Mouse (Mus musculus) ovary, postnatal 14 days (tissue): ENCODE data around the gene Tmem260.
"Not testable (repeated sequence)": the region's sequence is repeated elsewhere in the genome, so short reads cannot be mapped to it uniquely, and the experiment has no call there.

Experiments used
- DNase-seq: peaks from one replicate; pipeline ENCODE4 v3.0.0; 2022; ENCODE audit warnings: low spot score

Gene Tmem260

DNA sequence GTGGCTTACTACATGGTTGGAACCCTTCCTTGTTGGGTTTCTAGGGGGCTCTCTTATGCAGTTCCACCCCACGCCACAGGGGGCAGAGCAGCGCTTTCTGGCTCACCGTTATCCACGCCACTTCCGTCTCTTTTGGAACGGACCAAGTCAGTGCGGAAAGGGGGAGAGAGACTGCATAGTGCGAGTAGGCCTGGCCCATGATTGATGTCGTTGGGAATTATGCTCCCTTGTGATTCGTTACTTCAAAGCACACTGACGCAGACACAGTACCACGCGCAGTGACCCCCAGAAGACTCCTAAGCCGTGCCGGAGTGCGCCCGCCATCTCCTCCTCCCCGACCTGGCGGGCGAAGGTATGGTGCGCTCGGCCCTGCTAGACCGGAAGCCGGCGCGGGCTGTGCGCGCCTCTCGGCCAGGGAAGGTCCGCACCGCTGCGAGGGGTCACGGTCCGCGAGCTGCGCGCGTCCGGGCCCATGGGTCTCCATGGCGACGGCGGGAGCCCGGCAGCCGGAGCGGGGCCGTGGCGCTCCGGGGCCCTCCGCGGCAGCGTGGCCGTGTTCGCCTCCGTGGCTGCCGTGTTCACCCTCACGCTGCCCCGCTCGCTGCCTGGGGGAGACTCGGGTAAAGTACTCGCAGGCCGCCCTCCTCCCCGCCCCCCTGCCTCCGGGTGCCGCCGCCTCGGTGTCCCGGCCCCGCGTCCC lies at the start of gene Tmem260:
TSS of gene Tmem260 (plus strand) at position 141 of the 700 bp plus-strand sequence.
- peak; percentile 89 for DNase-seq

DNA sequence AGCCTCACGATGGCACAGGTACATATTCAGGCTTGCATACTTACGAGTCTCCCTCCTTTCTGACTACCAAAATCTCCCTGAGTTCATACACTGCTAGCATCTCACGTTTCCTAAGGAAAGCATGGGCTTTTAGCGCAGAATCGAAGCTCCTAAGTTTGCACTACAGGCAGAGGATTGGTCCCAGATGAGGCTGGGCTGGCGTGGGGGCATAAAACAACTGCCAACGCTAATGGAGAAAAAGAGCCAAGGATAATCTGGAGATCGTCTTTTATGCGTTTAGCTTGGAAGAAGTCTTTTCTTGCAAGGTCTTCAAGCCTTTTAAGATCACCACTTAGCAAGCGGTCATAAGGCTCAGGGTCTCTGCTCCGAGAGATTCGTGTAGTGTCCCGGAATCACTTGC lies 39.8 kb upstream of the Tmem260 start:
- peak; percentile 13 for DNase-seq

DNA sequence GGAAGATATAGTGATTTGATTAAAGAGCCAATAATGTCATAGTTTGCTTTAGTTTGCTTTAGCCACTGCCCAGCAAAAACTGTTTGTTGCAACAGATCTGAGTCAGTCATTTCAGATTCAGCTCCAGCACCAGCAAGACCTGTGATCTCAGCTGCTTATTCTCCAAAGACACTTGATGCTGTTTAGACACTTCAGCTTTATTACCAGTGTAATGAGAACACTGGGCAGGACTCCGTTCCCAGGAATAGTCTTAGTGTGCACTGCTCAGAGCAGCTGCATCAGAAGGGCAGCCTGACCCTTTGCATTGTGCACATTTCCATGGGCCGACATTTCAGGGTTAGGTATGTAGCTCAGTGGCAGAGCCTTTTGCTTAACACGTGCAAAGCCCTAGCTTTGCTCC lies 28.9 kb upstream of the Tmem260 start:
- DNase-seq: no peak

DNA sequence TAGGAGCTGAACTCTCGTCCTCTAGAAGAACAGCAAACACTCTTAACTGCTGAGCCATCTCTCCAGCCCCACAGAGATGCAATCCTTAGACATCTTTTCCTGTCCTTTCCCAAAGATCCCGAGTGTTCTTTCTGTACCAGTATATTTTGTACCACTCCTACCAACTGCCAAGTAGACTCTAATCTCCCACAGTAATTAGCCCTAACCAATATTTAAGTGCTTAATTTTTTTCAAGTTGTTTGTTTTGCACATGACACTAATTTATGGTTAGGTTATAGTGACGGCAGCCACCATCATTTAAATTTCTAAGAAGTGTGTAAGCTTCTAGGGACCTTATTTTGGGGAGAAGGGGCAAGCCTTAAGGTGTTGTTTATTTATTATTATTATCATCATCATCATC lies 27.7 kb upstream of the Tmem260 start:
- DNase-seq: no peak

DNA sequence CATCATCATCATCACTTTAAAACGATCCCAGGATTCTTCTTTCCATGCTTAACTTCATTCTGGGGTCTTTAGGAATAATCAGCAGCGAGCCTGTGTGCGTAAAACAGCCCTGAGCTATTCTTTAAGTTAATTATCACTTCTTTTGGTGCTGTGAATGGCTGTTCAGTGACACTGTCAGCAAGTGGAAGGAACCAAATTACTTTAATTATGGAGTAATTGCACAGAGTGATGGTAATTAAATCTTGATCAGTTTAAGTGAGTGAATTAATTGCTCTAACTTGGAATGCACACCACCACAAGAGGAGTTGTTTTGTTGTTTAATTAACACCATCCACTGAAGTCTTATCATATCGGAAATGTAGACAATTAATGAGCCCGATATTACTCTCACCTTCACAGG lies 27.3 kb upstream of the Tmem260 start:
- no peak for DNase-seq

DNA sequence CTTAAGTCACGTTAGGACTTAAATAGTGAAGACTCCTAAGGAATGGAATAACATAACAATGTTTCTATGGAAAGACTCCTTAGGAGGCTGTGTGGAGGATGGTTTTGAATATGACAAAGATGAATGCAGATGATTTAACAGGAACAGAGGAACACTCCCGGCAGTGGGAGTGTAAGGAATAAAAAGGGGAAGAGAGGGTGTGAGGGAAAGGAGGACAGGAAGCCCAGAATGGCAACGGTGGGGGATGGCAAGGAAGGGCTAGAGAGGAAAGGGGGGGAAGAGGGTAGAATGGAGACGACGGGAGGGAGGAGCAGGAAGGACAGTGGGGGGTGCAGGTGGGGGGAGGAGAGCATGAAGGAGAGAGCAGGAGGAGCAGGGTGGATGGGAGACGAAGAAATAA lies 24.4 kb upstream of the Tmem260 start:
- no peak for DNase-seq

DNA sequence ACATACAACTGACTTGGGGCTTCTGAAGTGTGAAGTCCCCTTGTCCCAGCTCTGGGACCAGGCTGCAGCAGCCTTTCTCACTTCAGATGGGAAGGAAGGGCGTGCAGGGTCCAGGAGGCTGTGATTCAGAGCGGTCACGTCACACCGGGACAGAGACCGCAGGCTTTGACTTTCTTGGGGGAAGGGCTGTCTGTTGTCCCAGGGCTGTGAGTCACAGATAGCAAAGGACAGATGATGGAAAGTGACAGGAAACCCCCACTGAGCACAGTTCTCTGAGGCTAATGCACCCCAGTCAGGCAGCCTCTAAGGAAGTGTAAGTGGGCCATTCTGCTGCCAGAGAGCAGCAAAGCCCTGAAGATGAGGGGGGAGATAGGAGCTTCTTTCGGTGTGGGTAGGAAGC lies 23.9 kb upstream of the Tmem260 start:
- DNase-seq: no peak

DNA sequence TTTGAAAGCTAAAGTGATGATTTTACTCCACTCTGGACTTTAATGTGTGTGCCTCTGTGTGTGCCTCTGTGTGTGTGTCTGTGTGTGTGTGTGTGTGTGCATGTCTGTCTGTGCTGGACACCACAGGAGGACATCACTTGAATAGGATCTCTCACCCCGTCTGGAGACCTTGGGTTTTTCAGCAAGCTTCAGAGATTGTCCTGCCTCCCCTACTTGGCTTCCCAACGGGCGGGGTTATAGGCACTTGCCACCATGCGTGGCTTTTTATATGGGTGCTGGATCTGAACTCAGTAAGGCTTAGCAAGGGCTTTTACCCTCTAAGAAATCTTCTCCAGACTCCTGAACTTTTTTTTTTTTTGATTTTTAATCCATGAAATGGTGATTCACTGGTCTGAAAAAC lies 23.5 kb upstream of the Tmem260 start:
- no peak for DNase-seq

DNA sequence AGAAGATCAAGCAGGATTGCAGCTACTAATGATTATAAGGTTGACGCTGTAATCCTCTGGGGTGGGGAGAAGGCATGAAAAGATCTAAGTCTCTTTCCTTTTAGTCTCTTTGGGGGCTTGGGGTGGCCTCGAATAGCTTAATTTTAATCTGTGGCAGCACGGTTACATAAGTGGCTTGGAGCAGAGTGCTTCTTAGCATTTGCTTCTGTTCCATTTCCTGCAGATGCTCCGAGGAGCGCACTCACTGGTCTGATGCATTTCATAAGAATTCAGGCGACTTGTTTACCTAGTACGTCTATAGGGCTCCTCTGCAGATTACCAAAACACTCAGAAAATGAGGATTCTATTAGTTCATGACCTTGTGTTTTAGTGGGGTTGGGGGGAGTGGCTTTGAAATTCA lies 23.0 kb upstream of the Tmem260 start:
- no peak for DNase-seq

DNA sequence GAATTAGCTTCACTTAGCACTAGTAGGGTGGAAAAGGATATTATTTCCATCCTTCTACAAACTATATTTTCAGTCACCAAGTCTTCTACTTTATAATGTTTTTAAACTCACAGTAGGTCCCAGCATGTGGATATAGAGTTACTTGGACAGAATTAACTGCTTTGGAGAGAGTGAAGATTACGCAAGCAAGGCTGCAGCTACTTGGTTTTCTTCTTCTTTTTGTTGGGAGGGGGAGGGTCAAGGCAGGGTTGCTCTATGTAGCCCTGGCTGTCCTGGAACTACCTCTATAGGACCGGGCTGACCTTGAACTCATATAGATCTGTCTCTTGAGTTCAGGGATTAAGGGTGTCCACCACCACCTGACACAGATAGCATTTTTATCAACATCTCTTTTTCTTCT lies 13.9 kb upstream of the Tmem260 start:
- no peak for DNase-seq

DNA sequence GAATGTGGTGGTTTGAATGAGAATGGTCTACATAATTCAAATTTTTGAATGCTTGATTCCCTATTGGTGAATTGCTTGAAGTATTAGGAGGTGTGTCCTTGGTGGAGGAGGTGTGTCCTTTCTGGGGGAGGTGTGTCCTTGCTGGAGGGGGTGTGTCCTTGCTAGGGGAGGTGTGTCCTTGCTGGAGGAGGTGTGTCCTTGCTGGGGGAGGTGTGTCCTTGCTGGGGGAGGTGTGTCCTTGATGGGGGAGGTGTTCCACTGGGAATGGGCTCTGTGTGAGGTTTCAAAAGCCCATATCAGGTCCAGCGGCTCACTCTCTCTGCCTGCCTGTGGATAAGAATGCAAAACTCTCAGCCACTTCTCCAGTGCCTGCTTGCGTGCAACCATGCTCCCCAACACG lies 2.1 kb upstream of the Tmem260 start:
- DNase-seq: no peak

DNA sequence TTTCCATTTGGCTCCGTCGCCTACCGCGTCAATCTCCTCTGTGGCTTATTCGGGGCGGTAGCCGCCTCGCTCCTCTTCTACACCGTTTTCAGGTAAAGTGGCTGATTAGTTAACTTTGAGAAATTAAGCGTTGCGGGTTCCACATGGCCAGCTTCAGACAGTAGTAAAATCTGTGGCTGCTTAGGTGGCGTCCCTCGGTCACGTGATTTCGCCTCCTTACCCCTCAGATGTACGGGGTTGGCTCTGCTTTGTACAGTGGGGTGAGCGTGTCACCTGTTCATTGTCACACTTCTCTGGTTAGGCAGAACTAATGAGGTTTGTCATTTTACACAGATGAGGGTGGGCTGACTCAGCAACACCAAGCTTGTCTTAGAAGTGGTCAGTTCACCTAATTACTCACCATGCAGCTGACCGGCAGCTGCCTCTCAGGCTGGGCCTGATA lies 6.1 kb downstream of the Tmem260 start:
- DNase-seq: no peak

DNA sequence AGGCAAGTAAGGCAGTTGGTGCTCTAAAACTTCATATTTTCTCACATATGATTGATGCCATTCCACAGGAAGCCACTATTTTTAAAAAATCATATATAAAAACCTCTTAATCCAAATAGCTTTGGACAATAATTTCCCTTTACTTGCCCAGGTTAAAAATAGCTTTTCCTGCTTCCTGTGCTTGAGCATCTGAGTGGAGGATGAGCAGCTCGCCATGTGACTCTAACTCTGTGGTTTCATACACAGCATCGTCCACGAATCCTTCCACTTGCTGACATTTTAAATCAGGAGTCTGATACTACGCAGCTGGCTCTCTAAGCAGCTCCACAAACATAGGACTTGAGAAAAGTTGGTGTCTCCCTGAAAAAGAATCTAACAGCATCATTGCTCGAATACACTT lies 7.5 kb downstream of the Tmem260 start:
- DNase-seq: no peak

DNA sequence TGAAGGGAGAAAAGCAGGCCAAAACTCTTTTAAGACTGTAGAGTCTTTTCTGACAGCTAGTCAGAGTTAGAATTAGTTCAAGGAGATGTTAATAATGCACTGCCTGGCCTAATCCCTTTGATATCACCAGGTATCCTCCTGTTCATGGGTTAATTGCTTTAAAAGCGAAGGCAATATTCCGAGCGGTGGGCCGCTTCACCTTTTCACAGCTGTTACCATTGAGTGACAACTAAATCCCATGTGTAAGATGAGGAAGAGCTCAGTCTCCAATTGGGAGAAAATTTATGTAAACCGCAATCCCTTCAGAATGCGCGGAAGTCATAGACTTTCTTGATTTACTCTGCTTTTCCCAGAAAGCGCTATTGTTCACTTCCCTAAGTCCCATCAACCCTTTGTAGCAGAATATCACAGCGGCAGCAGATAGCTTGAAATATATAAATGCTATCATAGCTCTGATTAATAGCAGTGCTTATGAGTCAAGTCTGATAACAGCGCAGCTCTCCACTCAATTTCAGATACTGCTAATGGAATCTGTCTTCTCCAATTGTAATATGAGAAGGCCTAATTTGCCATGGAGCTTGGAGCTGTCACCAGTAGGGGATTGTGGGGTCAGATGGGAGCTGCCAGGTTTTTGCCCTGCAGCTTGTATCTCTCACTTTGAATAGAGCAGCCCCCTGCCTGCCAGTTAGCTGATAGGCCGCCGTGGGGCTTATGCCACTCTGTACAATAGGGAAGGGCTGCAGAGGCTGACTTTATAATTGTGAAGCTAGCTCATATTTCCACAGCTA lies 10.6 kb downstream of the Tmem260 start:
- DNase-seq: no peak

DNA sequence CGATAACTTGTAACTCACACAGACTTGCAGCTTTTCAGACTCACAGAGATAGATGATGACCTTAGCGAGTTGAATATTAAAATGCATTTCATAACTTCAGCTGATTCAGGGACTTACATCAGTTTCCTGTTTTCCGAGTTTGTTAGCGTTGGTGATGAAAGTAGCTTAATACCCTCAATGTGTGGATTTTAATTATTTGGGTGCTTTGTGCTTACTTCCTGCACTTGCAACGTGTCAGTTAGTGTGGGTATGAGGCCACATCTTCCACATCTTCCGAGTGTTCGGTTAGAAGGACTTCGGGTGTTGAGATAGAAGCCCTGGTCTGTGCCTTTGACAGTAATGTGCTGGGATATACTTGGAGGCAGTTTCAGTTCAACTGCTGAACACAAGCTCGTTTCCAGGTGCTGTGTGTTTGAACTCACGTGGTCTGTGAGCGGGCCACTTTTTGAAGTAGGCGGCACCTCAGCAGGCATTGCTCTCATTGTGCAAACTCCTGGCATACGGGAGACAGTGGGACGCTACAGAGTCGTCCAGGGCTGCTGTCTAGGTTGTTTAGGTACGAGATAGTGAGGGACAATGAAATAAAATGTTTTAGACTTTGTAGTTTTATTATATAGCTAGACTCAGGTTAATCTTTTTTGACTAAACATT lies 11.5 kb downstream of the Tmem260 start:
- DNase-seq: no peak

DNA sequence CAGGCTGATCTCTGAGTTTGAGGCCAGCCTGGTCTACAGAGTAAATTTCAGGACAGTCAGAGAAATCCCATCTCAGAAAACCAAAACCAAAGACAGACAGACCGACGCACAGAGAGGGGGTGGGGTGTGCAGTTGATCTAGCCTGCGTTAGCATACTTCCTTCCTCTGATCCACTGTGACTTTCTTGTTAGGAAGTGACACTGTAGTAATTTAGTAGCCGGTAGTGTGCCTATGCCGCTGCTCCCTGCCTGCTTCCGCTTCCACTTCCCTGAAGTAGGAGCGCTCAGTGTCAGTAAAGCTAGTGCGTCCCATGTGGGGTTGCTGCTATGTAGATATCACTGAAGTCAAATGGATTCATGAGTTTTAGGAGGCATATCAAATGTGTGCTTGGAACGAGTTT lies 13.0 kb downstream of the Tmem260 start:
- DNase-seq: no peak

DNA sequence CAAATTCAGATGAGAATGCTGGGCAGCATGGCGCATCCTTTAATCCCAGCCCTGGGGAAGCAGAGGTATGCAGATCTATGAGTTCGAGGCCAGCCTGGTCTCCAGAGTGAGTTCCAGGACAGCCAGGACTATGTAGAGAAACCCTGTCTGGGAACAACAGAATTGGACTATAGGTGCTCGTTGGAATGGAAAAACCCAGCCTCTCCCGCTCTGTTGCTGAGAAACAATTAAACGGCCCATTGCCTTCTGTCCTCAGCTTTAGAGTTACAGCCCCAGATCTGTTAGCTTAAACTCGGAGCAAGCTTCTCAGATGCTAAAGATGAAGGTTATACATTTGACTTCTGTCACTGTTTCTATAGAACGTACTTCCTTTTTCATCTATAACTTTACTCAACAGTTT lies 22.4 kb downstream of the Tmem260 start:
- no peak for DNase-seq

DNA sequence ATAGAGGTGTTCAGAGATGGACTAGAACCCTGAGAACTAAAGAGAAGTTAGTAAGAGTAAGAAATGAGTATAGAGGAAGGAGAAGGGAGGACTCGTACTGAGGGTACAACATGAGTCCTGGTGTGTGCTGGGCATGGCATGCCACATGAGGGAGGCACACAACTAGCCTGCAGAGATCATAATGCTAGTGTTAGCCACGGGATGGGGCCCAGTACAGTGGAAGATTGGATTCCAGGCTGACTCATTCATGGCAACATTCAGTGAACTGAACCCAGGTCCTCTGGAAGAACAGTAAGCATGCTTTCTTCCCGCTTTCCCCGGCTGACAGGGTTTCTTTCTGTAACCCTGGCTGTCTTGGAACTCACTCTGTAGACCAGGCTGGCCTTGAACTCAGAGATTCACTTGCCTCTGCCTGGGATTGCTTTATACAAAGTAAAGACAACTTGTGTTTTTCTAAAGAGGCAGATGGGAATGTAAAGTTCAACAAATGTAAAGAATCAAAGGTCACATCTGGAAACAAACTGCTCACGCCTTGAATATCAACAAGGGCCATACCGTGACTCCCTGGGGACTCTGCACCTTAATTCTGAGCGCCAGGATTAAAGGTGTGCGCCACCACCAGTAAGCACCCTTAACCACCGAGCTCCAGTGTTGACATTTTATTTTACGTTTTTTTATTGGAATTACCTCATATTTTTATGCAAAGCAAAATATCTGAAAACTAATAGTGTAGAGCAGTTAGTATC lies 25.0 kb downstream of the Tmem260 start:
- no peak for DNase-seq

DNA sequence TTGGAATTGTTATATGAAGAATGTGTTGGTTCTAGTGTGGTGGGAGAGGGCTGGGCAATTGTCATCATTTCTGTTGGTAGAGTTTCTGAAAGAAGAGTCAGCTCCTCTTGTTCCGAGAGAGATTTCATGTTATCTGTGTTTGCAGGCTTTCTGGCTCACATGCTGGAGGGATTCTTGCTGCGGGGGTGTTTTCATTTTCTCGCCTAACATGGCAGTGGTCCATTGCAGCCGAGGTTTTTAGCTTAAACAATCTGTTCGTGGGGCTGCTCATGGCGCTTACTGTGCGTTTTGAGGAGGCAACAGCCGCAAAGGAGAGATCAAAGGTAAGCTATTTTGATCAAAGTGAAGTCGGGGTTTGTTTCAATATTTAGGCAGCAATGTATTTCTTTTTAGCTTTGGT lies 26.3 kb downstream of the Tmem260 start:
- no peak for DNase-seq

DNA sequence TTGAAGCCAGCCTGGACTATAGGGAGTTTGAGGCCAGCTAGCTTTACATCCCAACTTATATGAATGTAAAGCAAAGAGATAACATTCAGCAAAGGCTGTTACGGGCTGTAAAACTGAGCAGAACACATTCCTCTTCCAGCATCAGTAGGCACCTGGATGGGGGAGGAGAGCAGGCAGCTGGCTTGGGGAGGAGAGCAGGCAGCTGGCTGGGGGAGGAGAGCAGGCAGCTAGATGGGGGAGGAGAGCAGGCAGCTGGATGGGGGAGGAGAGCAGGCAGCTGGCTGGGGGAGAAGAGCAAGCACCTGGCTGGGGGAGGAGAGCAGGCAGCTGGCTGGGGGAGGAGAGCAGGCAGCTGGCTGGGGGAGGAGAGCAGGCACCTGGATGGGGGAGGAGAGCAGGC lies 29.4 kb downstream of the Tmem260 start:
- DNase-seq: no peak

DNA sequence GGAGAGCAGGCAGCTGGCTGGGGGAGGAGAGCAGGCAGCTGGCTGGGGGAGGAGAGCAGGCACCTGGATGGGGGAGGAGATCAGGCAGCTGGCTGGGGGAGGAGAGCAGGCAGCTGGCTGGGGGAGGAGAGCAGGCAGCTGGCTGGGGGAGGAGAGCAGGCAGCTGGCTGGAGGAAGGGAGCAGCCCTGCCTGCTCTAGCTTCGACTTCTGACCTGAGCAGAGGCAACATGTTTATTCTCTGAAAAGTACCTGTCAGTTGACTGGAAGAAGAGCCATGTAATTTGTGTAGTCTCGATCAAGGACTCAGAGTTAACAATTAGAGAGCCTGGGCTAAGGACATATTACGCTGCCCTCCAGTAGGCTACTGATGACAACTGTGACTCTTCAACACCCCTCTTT lies 29.9 kb downstream of the Tmem260 start:
- not testable (repeated sequence) for DNase-seq

DNA sequence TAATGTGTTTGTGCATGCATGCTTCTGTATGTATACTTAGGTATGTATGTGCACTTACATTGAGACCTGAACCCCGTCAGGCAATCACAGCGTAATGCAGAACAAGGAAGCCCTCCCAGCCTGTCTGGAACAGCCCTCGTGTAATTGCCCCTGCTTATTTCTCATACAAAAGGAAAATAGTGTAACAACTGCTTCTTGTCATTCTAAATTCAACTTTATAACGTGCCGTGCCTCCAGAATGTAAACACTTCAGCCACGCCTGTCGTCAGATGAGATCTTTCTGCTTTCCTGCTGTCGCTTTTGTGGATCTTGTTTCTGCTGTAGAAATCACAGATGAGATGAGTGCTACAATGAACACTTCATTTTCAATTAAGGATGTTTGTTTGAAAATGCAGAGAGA lies 30.4 kb downstream of the Tmem260 start:
- no peak for DNase-seq

DNA sequence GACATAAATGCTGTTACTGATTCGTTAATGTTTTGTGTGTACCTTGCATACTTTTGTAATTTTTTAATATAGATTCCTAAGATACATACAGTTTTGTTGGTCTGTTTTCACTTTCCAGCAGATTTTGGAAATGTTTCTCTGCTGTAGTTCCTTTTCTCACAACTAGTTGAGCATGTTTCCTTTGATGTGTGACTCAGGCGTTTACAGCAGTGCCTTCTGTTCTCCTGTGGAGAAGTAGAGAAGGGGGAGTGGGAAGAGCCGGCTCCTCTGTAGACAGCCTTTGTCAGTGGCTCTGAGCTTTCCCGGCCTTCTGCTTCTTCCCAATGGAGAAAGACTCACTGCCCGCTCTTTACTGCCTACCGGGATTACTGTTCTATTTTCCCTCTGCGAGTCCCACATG lies 35.7 kb downstream of the Tmem260 start:
- DNase-seq: no peak
